Mouse (Mus musculus) bone marrow macrophage, adult 2 months (primary cell): Measurements from ENCODE around the gene Rabep1.

Experiments used
- CTCF ChIP-seq: IDR thresholded peaks from 2 replicates; pipeline ENCODE4 v1.5.1; 2012; ENCODE audit warnings: low read depth, mild to moderate bottlenecking, low read length, moderate library complexity
- POLR2A ChIP-seq: IDR thresholded peaks from 2 replicates; pipeline ENCODE4 v1.6.1; 2012; ENCODE audit warnings: mild to moderate bottlenecking, low read depth, low read length, borderline replicate concordance

GRCm38 (mm10) chr11:70831201-70831600 is 13.4 kb upstream of the Rabep1 start:
- TF ChIP-seq CTCF: no peak
- no peak for TF ChIP-seq POLR2A
